Mouse (Mus musculus) cortical plate, adult 2 months (tissue): ENCODE measurements around the gene Gstt2. TPM values are rescaled to one million over a fixed set of nuclear protein-coding genes. Genes with fewer than 3 reads are reported as not detected.
A peak's percentile ranks its signal among the peaks of the same experiment; 100 is the strongest.
"Not testable (repeated sequence)": the region's sequence is repeated elsewhere in the genome, so short reads cannot be mapped to it uniquely, and the experiment has no call there.

Experiments used
- H3K27ac ChIP-seq: fragments of 200-500 bp; 2 replicates; pipeline ENCODE4 v1.5.1; 2012; ENCODE audit warnings: low read length, control low read depth, inconsistent platforms; ENCODE audit not compliant: insufficient read depth
- H3K4me1 ChIP-seq: fragments of 200-500 bp; 2 replicates; pipeline ENCODE4 v1.6.1; 2011; ENCODE audit warnings: low read length; ENCODE audit not compliant: control insufficient read depth, insufficient read depth
- H3K4me3 ChIP-seq: fragments of 200-500 bp; 2 replicates; pipeline ENCODE4 v1.5.1; 2011; ENCODE audit warnings: mild to moderate bottlenecking, low read length, control low read depth; ENCODE audit not compliant: insufficient read depth
- CTCF ChIP-seq: fragments of 200-500 bp; IDR thresholded peaks from 2 replicates; pipeline ENCODE4 v1.5.1; 2011; ENCODE audit warnings: mild to moderate bottlenecking, control low read depth, low read length; ENCODE audit not compliant: insufficient read depth; ENCODE audit errors: extremely low read depth
- POLR2A ChIP-seq: fragments of 200-500 bp; IDR thresholded peaks from 2 replicates; pipeline ENCODE4 v1.6.1; 2011; ENCODE audit warnings: mild to moderate bottlenecking, low read length, control low read depth; ENCODE audit not compliant: insufficient read depth; ENCODE audit errors: extremely low read depth
- polyA plus RNA-seq: library from polyadenylated mRNA; depleted of rRNA; stranded (reverse); fragments of >200 nt; gene quantifications from 2 replicates; pipeline ENCODE4 v1.2.3, GENCODE M21; 2012

Gene Gstt2
- polyA plus RNA-seq, 1 experiment: 17.1 TPM

GRCm38 (mm10) chr10:75872915-75873542, 35.8 kb upstream of the Gstt2 start:
- TF ChIP-seq CTCF (no peak), POLR2A (0 out of 2 replicates have a peak, but pooled peaks have one; percentile 15)
- Histone ChIP-seq H3K4me1 (0 out of 2 replicates have a peak, but pooled peaks cover 1% of the 10 kb centered on the region), H3K27ac (peak overlapping the region; percentile 30; the same call in 1 of the 2 replicates), H3K4me3 (peak overlapping the region; percentile 30)

GRCm38 (mm10) chr10:75872025-75872914, 35.0 kb upstream of the Gstt2 start:
- H3K27ac ChIP-seq: no peak overlapping the region; the same call in 1 of the 2 replicates
- H3K4me3 ChIP-seq: peak overlapping the region; percentile 30
- no peak for TF ChIP-seq CTCF
- no peak for TF ChIP-seq POLR2A
- H3K4me1 ChIP-seq: 0 out of 2 replicates have a peak, but pooled peaks cover 1% of the 10 kb centered on the region

- H3K4me1 ChIP-seq: no peaks in the 10 kb centered on the region
- H3K4me3 ChIP-seq: no peak overlapping the region
- TF ChIP-seq POLR2A (no peak), CTCF (no peak)
- no peak overlapping the region for H3K27ac ChIP-seq
These were observed 24.4 kb upstream of the Gstt2 start for GRCm38 (mm10) chr10:75861587-75861986.

- TF ChIP-seq POLR2A: no peak
- no peak for TF ChIP-seq CTCF
- Histone ChIP-seq H3K4me3 (peak overlapping the region; percentile 86; the same call in 1 of the 2 replicates), H3K27ac (no peak overlapping the region), H3K4me1 (no peaks in the 10 kb centered on the region)
These were observed 23.5 kb upstream of the Gstt2 start for GRCm38 (mm10) chr10:75860746-75861145.

GRCm38 (mm10) chr10:75859786-75860470, 22.7 kb upstream of the Gstt2 start, which contains the start of gene Mif:
Mif (minus strand) TSS chr10:75860240.
- H3K4me3 ChIP-seq: peak within 1 kb of the TSS; percentile 86
- H3K4me1 ChIP-seq: not testable (repeated sequence)
- H3K27ac ChIP-seq: peak within 1 kb of the TSS; percentile 69
- TF ChIP-seq POLR2A: peak; percentile 91

GRCm38 (mm10) chr10:75859107-75859746, 22.0 kb upstream of the Gstt2 start:
- Histone ChIP-seq H3K4me1 (0 out of 2 replicates have a peak, but pooled peaks cover 2% of the 10 kb centered on the region), H3K27ac (no peak overlapping the region), H3K4me3 (peak overlapping the region; percentile 86)
- no peak for TF ChIP-seq CTCF

- Histone ChIP-seq H3K27ac (no peak overlapping the region), H3K4me3 (no peak overlapping the region), H3K4me1 (0 out of 2 replicates have a peak, but pooled peaks cover 2% of the 10 kb centered on the region)
- TF ChIP-seq CTCF: no peak
These were observed 20.4 kb upstream of the Gstt2 start for GRCm38 (mm10) chr10:75857598-75857997.

- no peak for TF ChIP-seq POLR2A
- no peak for TF ChIP-seq CTCF
- Histone ChIP-seq H3K4me1 (0 out of 2 replicates have a peak, but pooled peaks cover 2% of the 10 kb centered on the region), H3K4me3 (no peak overlapping the region), H3K27ac (no peak overlapping the region)
These were observed 19.8 kb upstream of the Gstt2 start for GRCm38 (mm10) chr10:75856976-75857375.

- Histone ChIP-seq H3K4me3 (no peak overlapping the region), H3K27ac (no peak overlapping the region), H3K4me1 (0 out of 2 replicates have a peak, but pooled peaks cover 2% of the 10 kb centered on the region)
- TF ChIP-seq POLR2A: no peak
- no peak for TF ChIP-seq CTCF
These were observed 19.1 kb upstream of the Gstt2 start for GRCm38 (mm10) chr10:75856155-75856907.
